Mouse (Mus musculus) forebrain, embryonic 16.5 days (tissue): ENCODE measurements at regions not wholly inside any gene's neighbourhood (a gene's known extent, or its start where the extent isn't known, plus 50 kb on each side); places are given as distances from the start of the nearest gene placed in this dataset.
A peak's percentile ranks its signal among the peaks of the same experiment; 100 is the strongest.
"Not testable (repeated sequence)": the region's sequence is repeated elsewhere in the genome, so short reads cannot be mapped to it uniquely, and the experiment has no call there.

Experiments used
- ATAC-seq: fragments of 200-750 bp; cut with Nextera tagmentation; 2 replicates; pipeline ENCODE4 v1.8.0; 2017; ENCODE audit warnings: mild to moderate bottlenecking, moderate library complexity
- H3K27ac ChIP-seq: fragments of 300-500 bp; sonication (generic); 2 replicates; pipeline ENCODE4 v1.5.1; 2014; ENCODE audit warnings: low read length, control low read depth
- H3K27me3 ChIP-seq: fragments of 300-500 bp; sonication (generic); replicated peaks from 2 replicates; pipeline ENCODE4 v1.6.1; 2014; ENCODE audit warnings: low read length; ENCODE audit not compliant: control insufficient read depth, insufficient read depth
- H3K36me3 ChIP-seq: fragments of 300-500 bp; sonication (generic); 2 replicates; pipeline ENCODE4 v1.6.1; 2014; ENCODE audit not compliant: control insufficient read depth, insufficient read depth
- H3K4me1 ChIP-seq: fragments of 300-500 bp; sonication (generic); replicated peaks from 2 replicates; pipeline ENCODE4 v1.6.1; 2014; ENCODE audit warnings: low read length; ENCODE audit not compliant: control insufficient read depth, insufficient read depth
- H3K4me2 ChIP-seq: fragments of 300-500 bp; sonication (generic); 2 replicates; pipeline ENCODE4 v1.6.1; 2014; ENCODE audit warnings: mild to moderate bottlenecking, low read length, control low read depth
- H3K4me3 ChIP-seq: fragments of 300-500 bp; sonication (generic); replicated peaks from 2 replicates; pipeline ENCODE4 v1.5.1; 2014; ENCODE audit warnings: mild to moderate bottlenecking, low read length, control low read depth
- H3K9ac ChIP-seq: fragments of 300-500 bp; sonication (generic); replicated peaks from 2 replicates; pipeline ENCODE4 v1.6.1; 2014; ENCODE audit warnings: low read depth, low read length, control low read depth
- H3K9me3 ChIP-seq: fragments of 300-500 bp; sonication (generic); 2 replicates; pipeline ENCODE4 v1.6.1; 2016; ENCODE audit warnings: low read length; ENCODE audit not compliant: control insufficient read depth
- WGBS: fragments of 180-500 bp; shearing (Covaris S2); extraction: QIAGEN DNeasy Blood & Tissue Kit; methylation state at CpG from one replicate; pipeline ENCODE4 v1.1.7; 2014; 5-methylcytosine and 5-hydroxymethylcytosine counted together

- Histone ChIP-seq H3K4me2 (no peak overlapping the region), H3K27ac (no peak overlapping the region; the same call in 1 of the 2 replicates), H3K27me3 (no peaks in the 10 kb centered on the region), H3K36me3 (no peaks in the 10 kb centered on the region), H3K4me3 (no peak overlapping the region), H3K4me1 (no peaks in the 10 kb centered on the region), H3K9ac (no peak overlapping the region), H3K9me3 (no peaks in the 10 kb centered on the region)
- 40% methylated on average over 5 of the region's 5 CpGs for WGBS
- ATAC-seq: peak; percentile 91
Measured at GRCm38 (mm10) chr11:22458951-22459703, 52.8 kb upstream of the Tmem17 start.

DNA sequence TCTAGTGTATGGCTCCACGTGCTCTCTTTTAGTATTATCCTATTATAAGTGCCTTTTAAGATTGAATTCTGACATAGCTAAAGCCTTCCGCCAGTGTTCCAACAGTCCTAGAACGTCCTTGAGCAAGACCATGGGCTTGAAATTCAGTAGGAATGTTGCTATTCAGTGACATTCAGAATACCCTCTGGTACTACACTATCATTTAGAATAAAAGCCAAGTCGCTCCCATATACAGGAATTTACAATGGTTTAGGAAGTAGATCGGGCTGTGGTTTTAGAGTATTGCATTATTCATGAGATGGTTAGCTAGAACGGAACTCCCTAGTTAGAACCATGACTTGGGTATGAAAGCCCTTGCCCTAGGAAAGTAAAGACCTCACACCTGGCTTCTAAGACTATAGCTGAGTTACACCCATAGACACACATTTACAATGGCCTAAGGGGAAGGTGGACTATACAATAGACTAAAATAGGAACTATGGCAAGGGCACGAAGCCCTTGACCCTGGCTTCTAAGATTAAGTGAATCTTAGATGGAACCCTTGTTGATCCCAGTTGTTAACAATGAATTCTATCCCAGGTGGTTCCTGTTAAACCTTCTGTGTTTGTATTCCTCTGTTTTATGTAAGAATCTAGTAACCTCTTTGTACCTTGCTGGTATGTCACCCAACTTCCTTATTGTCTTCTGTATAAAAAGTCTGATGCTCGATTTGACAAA, 50.7 kb upstream of the Tmem17 start:
- not testable (repeated sequence) for H3K4me3 ChIP-seq, ATAC-seq, H3K9me3 ChIP-seq, H3K36me3 ChIP-seq, H3K4me1 ChIP-seq, H3K9ac ChIP-seq, H3K4me2 ChIP-seq, H3K27me3 ChIP-seq, H3K27ac ChIP-seq
- WGBS: 91% methylated on average over 8 of the region's 8 CpGs
